Mouse (Mus musculus) heart, postnatal 0 days (tissue): ENCODE measurements around the gene Krt77. TPM values are rescaled to one million over a fixed set of nuclear protein-coding genes. Genes with fewer than 3 reads are reported as not detected.
A peak's percentile ranks its signal among the peaks of the same experiment; 100 is the strongest.

Source experiments
- ATAC-seq: fragments of 200-750 bp; cut with Nextera tagmentation; 2 replicates; pipeline ENCODE4 v1.8.0; 2017; ENCODE audit warnings: low read depth, moderate number of reproducible peaks, moderate library complexity; ENCODE audit not compliant: insufficient read depth
- DNase-seq: peaks from one replicate; pipeline ENCODE4 v3.0.0-alpha.2; 2016; ENCODE audit warnings: low spot score
- H3K27ac ChIP-seq: fragments of 300-500 bp; sonication (generic); 2 replicates; pipeline ENCODE4 v1.5.1; 2014; ENCODE audit warnings: low read depth, mild to moderate bottlenecking
- H3K27me3 ChIP-seq: fragments of 300-500 bp; sonication (generic); 2 replicates; pipeline ENCODE4 v1.6.1; 2014; ENCODE audit warnings: low read length, mixed read lengths; ENCODE audit not compliant: control insufficient read depth, insufficient read depth
- H3K36me3 ChIP-seq: fragments of 300-500 bp; sonication (generic); replicated peaks from 2 replicates; pipeline ENCODE4 v1.6.1; 2014; ENCODE audit warnings: low read length, mixed read lengths; ENCODE audit not compliant: control insufficient read depth, insufficient read depth
- H3K4me1 ChIP-seq: fragments of 300-500 bp; sonication (generic); 2 replicates; pipeline ENCODE4 v1.6.1; 2014; ENCODE audit warnings: antibody characterized with exemption; ENCODE audit not compliant: control insufficient read depth, insufficient read depth
- H3K4me2 ChIP-seq: fragments of 300-500 bp; sonication (generic); 2 replicates; pipeline ENCODE4 v1.6.1; 2014; ENCODE audit warnings: low read depth, mild to moderate bottlenecking, low read length, moderate library complexity
- H3K4me3 ChIP-seq: fragments of 300-500 bp; sonication (generic); 2 replicates; pipeline ENCODE4 v1.5.1; 2014; ENCODE audit warnings: low read depth, low read length
- H3K9ac ChIP-seq: fragments of 300-500 bp; sonication (generic); replicated peaks from 2 replicates; pipeline ENCODE4 v1.6.1; 2014; ENCODE audit warnings: low read depth, low read length, mixed read lengths
- H3K9me3 ChIP-seq: fragments of 300-500 bp; sonication (generic); replicated peaks from 2 replicates; pipeline ENCODE4 v1.6.1; 2016; ENCODE audit warnings: low read length; ENCODE audit not compliant: control insufficient read depth
- CTCF ChIP-seq: IDR thresholded peaks from 2 replicates; pipeline ENCODE4 v1.5.1; 2016; ENCODE audit warnings: antibody characterized with exemption, control low read depth, low read depth
- EP300 ChIP-seq: IDR thresholded peaks from 2 replicates; pipeline ENCODE4 v1.6.1; 2016; ENCODE audit warnings: antibody characterized with exemption, low read depth
- WGBS: fragments of 180-500 bp; shearing (Covaris S2); extraction: QIAGEN DNeasy Blood & Tissue Kit; methylation state at CpG from one replicate; pipeline ENCODE4 v1.1.7; 2014; 5-methylcytosine and 5-hydroxymethylcytosine counted together
- polyA plus RNA-seq: library from polyadenylated mRNA; unstranded; fragments of >200 nt; fragmentation: Nextera tagmentation; extraction: Ambion mirVana; gene quantifications from 2 replicates; pipeline ENCODE4 v1.2.1, GENCODE M21; 2015
- total RNA-seq: library from RNA; depleted of rRNA; stranded (reverse); fragments of >200 nt; gene quantifications from 2 replicates; pipeline ENCODE4 v1.2.3, GENCODE M21; 2014; ENCODE audit warnings: low replicate concordance

Krt77 gene
- total and polyA plus RNA-seq, 2 experiments from 2014 or later = not detected

DNA sequence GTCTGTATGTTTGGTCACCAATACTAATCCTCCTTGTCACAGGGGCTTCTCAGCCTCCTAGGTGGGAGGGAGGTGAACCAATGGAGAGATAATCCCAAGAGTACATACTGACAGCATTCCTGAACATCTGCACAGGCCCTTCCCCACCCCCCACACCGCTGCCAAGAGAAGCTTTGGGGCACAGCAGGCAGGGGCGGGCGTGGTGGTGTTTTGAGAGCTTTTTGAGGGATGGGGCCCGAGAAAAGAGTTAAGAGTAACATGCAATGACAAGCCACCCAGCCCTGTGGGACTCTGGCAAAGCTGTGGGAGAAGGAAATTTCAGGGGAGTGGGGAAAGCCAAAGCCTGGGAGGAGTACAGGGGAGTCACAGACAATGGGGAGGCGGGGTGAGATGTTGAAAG lies 15.2 kb downstream of the Krt77 start:
- Histone ChIP-seq H3K9ac (no peak overlapping the region), H3K27ac (no peak overlapping the region), H3K4me3 (no peak overlapping the region), H3K9me3 (no peaks in the 10 kb centered on the region), H3K4me1 (peaks cover 4% of the 10 kb centered on the region; the same call in 1 of the 2 replicates), H3K27me3 (peaks cover 47% of the 10 kb centered on the region), H3K4me2 (no peak overlapping the region), H3K36me3 (no peaks in the 10 kb centered on the region)
- TF ChIP-seq CTCF (no peak), EP300 (no peak)
- ATAC-seq (no peak), DNase-seq (no peak)
- 13% methylated on average over 5 of the region's 5 CpGs for WGBS

DNA sequence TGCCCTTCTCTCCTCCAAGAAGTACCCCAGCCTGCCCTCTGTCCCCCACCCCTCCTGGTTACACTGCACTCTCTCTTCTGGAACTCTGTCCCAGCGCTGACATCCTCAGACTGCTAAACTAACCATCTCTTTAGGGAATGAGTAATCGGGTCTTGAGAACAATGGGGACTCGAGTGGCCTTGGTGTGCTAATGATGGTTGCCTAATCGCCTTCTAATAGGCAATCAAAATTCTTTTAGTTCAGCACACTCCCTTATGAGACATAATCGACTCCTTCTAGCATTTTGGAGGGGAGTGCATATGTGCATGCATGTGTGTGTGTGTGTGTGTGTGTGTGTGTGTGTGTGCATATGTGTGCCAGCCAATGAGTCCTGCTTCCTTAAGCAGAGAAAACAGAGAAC lies 16.9 kb downstream of the Krt77 start:
- TF ChIP-seq EP300 = no peak
- no peak for TF ChIP-seq CTCF
- Histone ChIP-seq H3K4me3 (no peak overlapping the region), H3K4me1 (no peaks in the 10 kb centered on the region), H3K4me2 (no peak overlapping the region), H3K36me3 (no peaks in the 10 kb centered on the region), H3K9ac (no peak overlapping the region), H3K27me3 (peaks cover 42% of the 10 kb centered on the region), H3K9me3 (no peaks in the 10 kb centered on the region), H3K27ac (no peak overlapping the region)
- ATAC-seq (no peak), DNase-seq (no peak)
- 42% methylated on average over 5 of the region's 5 CpGs for WGBS

DNA sequence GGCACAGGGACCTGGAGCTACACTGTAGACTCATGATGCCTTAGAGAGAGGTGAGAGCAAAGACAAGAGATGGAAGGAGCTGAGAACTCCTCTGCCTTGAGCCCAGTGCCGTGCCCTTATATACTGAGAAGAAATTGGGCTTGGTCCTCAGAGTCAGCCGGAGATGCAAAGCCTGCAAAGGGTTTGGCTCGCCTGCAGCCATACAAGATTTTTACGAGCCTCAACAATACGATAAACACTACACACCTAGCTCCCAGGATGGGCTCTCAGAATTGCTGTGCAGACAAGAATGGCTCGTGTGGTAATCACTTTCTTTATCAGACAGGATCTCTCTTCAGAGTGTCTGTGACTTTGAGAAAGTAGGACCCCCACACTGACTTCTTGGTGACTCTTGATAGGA lies 18.8 kb downstream of the Krt77 start, which contains the start of gene Krt1:
Gene Krt1 (minus strand): TSS at position 101 of the 400 bp plus-strand sequence.
- no peaks in the 10 kb centered on the region for H3K36me3 ChIP-seq
- H3K27ac ChIP-seq = no peak within 1 kb of the TSS
- no peaks in the 10 kb centered on the region for H3K4me1 ChIP-seq
- 71% methylated on average over 6 of the region's 6 CpGs for WGBS
- no peak within 1 kb of the TSS for H3K4me2 ChIP-seq
- TF ChIP-seq EP300 (no peak), CTCF (no peak)
- H3K4me3 ChIP-seq = no peak within 1 kb of the TSS
- H3K27me3 ChIP-seq = peaks cover 43% of the 10 kb centered on the region
- H3K9ac ChIP-seq = no peak within 1 kb of the TSS
- ATAC-seq (no peak), DNase-seq (no peak)
- no peaks in the 10 kb centered on the region for H3K9me3 ChIP-seq

DNA sequence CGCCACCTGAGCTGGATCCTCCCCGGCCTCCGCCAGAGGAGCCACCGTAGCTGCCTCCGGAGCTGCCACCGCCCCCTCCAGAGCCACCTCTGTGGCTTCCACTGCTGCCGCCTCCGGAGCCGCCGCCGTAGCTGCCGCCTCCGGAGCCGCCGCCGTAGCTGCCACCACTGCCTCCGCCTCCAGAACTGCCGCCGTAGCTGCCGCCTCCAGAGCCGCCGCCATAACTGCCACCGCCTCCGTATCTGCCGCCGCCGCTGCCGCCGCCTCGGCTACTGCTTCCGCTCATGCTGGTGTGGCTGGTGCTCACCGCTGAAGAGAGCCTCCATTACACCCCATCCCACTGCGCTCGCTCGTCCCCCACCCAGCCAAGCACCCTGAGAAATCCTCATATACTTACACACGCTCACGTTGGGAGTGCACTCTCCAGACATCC lies 23.5 kb downstream of the Krt77 start:
- Histone ChIP-seq H3K9me3 (no peaks in the 10 kb centered on the region), H3K9ac (peak overlapping the region; percentile 36; the same call in 1 of the 2 replicates), H3K27me3 (peaks cover 33% of the 10 kb centered on the region), H3K4me2 (peak overlapping the region; percentile 79), H3K27ac (no peak overlapping the region), H3K36me3 (no peaks in the 10 kb centered on the region), H3K4me3 (peak overlapping the region; percentile 49), H3K4me1 (no peaks in the 10 kb centered on the region)
- TF ChIP-seq CTCF (no peak), EP300 (no peak)
- under 1% methylated on average over 35 of the region's 37 CpGs for WGBS
- ATAC-seq (no peak), DNase-seq (peak; percentile 20)

DNA sequence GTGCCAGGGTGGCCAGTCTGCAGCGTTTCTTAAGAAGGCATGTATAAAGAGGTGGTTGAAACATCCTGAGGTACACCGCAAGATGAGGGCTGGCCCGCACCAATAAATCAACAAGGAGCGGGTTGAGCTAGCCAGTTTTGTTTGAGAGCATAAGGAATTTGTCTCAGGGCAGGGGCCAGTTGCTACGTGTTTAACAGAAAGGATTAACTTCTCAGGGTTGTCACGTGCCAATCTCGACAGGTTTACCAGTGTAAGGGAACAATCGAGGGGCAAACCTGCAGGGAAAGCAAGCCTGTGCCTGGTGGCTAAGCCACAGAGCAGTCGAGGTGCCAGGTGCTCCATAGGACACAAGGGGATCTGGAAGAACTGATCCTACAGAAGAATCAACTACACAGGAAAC lies 26.3 kb downstream of the Krt77 start:
- TF ChIP-seq CTCF (no peak), EP300 (no peak)
- no peaks in the 10 kb centered on the region for H3K36me3 ChIP-seq
- H3K4me1 ChIP-seq = no peaks in the 10 kb centered on the region
- H3K9ac ChIP-seq = no peak overlapping the region
- no peak overlapping the region for H3K27ac ChIP-seq
- 66% methylated on average over 9 of the region's 9 CpGs for WGBS
- DNase-seq (no peak), ATAC-seq (no peak)
- peaks cover 34% of the 10 kb centered on the region for H3K27me3 ChIP-seq
- H3K4me3 ChIP-seq = no peak overlapping the region
- H3K4me2 ChIP-seq = no peak overlapping the region
- H3K9me3 ChIP-seq = no peaks in the 10 kb centered on the region

DNA sequence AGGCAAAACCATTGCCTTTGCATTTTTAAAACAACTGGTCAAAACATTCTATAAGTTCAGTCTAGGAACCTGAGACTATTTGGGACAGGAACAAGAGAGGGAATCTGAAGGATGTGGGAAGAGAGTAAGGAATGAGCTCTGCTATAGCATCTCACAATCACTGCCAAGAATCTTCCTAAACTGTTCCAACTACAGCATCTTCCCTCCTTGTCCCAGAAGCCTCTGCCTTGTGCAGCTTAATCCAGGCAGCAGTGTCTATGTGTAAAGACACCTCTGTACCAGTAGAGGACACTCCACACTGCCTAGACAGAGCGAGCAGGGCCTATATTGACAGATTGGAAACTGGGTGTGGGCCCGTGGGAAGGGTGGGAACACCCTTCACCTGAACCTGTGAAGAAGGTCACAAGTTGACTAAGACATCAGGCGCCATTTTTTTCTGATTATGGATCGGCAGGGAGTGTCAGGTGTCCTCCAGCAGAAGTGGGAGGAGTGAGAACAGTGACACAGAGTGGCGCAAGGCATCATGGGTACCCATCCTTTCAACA lies 34.6 kb downstream of the Krt77 start:
- H3K36me3 ChIP-seq = no peaks in the 10 kb centered on the region
- 0 out of 2 replicates have a peak, but pooled peaks cover 7% of the 10 kb centered on the region for H3K27me3 ChIP-seq
- H3K9ac ChIP-seq = no peak overlapping the region
- H3K4me1 ChIP-seq = no peaks in the 10 kb centered on the region
- 68% methylated on average over 5 of the region's 5 CpGs for WGBS
- ATAC-seq = no peak
- H3K9me3 ChIP-seq = no peaks in the 10 kb centered on the region
- DNase-seq = no peak
- TF ChIP-seq EP300 = no peak
- TF ChIP-seq CTCF = no peak
- no peak overlapping the region for H3K4me3 ChIP-seq
- no peak overlapping the region for H3K27ac ChIP-seq
- H3K4me2 ChIP-seq = no peak overlapping the region
